Mouse (Mus musculus) neural tube, embryonic 11.5 days (tissue): ENCODE data around the gene Retreg3. TPM values are rescaled to one million over a fixed set of nuclear protein-coding genes. Genes with fewer than 3 reads are reported as not detected.

Experiments used
- ATAC-seq: fragments of 200-750 bp; cut with Nextera tagmentation; 2 replicates; pipeline ENCODE4 v1.8.0; 2017; ENCODE audit warnings: moderate number of reproducible peaks, mild to moderate bottlenecking, moderate TSS enrichment, moderate library complexity; ENCODE audit not compliant: insufficient read depth, low FRiP score, low TSS enrichment
- DNase-seq: peaks from one replicate; pipeline ENCODE4 v3.0.0-alpha.2; 2015; ENCODE audit warnings: low spot score
- H3K27ac ChIP-seq: fragments of 300-500 bp; sonication (generic); 2 replicates; pipeline ENCODE4 v1.5.1; 2014; ENCODE audit warnings: low read depth, mild to moderate bottlenecking, low read length
- H3K27me3 ChIP-seq: fragments of 300-500 bp; sonication (generic); 2 replicates; pipeline ENCODE4 v1.6.1; 2014; ENCODE audit warnings: mild to moderate bottlenecking, low read length, mixed read lengths; ENCODE audit not compliant: control insufficient read depth, insufficient read depth
- H3K36me3 ChIP-seq: fragments of 300-500 bp; sonication (generic); 2 replicates; pipeline ENCODE4 v1.6.1; 2014; ENCODE audit warnings: mild to moderate bottlenecking, low read length, moderate library complexity, mixed read lengths; ENCODE audit not compliant: control insufficient read depth, insufficient read depth
- H3K4me1 ChIP-seq: fragments of 300-500 bp; sonication (generic); 2 replicates; pipeline ENCODE4 v1.6.1; 2014; ENCODE audit warnings: low read length, mixed read lengths; ENCODE audit not compliant: control insufficient read depth, insufficient read depth
- H3K4me2 ChIP-seq: fragments of 300-500 bp; sonication (generic); 2 replicates; pipeline ENCODE4 v1.6.1; 2014; ENCODE audit warnings: low read depth, mild to moderate bottlenecking, moderate library complexity
- H3K4me3 ChIP-seq: fragments of 300-500 bp; sonication (generic); 2 replicates; pipeline ENCODE4 v1.5.1; 2014; ENCODE audit warnings: low read depth, low read length
- H3K9ac ChIP-seq: fragments of 300-500 bp; sonication (generic); 2 replicates; pipeline ENCODE4 v1.6.1; 2014; ENCODE audit warnings: mild to moderate bottlenecking, low read length
- H3K9me3 ChIP-seq: fragments of 300-500 bp; sonication (generic); 2 replicates; pipeline ENCODE4 v1.6.1; 2016; ENCODE audit warnings: low read length; ENCODE audit not compliant: control insufficient read depth
- WGBS: fragments of 180-500 bp; shearing (Covaris S2); extraction: QIAGEN DNeasy Blood & Tissue Kit; methylation state at CpG from one replicate; pipeline ENCODE4 v1.1.7; 2014; 5-methylcytosine and 5-hydroxymethylcytosine counted together
- polyA plus RNA-seq: library from polyadenylated mRNA; unstranded; fragments of >200 nt; fragmentation: Nextera tagmentation; extraction: Ambion mirVana; gene quantifications from 2 replicates; pipeline ENCODE4 v1.2.1, GENCODE M21; 2014

Retreg3 gene
- polyA plus RNA-seq, 1 experiment from 2014 or later, result 14.4 TPM

- WGBS, result 91% methylated on average over 1 of the region's 1 CpGs
- DNase-seq (no peak), ATAC-seq (no peak)
- Histone ChIP-seq H3K27ac (no peak overlapping the region), H3K4me3 (no peak overlapping the region), H3K4me2 (no peak overlapping the region), H3K9ac (no peak overlapping the region), H3K4me1 (peaks cover 22% of the 10 kb centered on the region), H3K9me3 (no peaks in the 10 kb centered on the region), H3K36me3 (peaks cover 16% of the 10 kb centered on the region), H3K27me3 (no peaks in the 10 kb centered on the region)
These were observed 29.8 kb downstream of the Retreg3 start for GRCm38 (mm10) chr11:101089931-101090330.

DNA sequence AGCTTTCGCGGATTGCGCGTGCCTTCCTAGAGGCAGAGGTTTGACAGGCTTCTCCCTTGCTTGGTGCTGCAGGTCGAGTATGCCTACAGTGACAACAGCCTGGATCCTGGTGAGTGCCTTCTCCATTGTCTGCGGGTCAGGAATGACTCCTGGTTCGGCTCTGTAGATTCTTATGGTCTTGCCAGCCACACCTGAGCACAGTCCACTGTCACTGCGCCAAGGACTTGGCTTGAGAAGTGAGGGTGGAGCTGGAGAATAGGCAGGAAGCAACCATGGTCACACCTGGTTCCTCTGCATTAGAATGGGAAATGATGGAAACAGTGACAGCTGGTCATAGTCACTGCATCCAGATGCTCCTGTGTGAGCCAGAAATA, 32.0 kb downstream of the Retreg3 start:
- Histone ChIP-seq H3K4me1 (peaks cover 25% of the 10 kb centered on the region), H3K4me2 (peak overlapping the region; percentile 71), H3K36me3 (peaks cover 16% of the 10 kb centered on the region), H3K4me3 (peak overlapping the region; percentile 67), H3K27me3 (no peaks in the 10 kb centered on the region), H3K9ac (peak overlapping the region; percentile 63), H3K9me3 (no peaks in the 10 kb centered on the region), H3K27ac (0 out of 2 replicates have a peak overlapping the region, but pooled peaks have one; percentile 72)
- ATAC-seq (peak; percentile 2; the same call in 1 of the 2 replicates), DNase-seq (no peak)
- WGBS, result 8% methylated on average over 8 of the region's 8 CpGs

DNA sequence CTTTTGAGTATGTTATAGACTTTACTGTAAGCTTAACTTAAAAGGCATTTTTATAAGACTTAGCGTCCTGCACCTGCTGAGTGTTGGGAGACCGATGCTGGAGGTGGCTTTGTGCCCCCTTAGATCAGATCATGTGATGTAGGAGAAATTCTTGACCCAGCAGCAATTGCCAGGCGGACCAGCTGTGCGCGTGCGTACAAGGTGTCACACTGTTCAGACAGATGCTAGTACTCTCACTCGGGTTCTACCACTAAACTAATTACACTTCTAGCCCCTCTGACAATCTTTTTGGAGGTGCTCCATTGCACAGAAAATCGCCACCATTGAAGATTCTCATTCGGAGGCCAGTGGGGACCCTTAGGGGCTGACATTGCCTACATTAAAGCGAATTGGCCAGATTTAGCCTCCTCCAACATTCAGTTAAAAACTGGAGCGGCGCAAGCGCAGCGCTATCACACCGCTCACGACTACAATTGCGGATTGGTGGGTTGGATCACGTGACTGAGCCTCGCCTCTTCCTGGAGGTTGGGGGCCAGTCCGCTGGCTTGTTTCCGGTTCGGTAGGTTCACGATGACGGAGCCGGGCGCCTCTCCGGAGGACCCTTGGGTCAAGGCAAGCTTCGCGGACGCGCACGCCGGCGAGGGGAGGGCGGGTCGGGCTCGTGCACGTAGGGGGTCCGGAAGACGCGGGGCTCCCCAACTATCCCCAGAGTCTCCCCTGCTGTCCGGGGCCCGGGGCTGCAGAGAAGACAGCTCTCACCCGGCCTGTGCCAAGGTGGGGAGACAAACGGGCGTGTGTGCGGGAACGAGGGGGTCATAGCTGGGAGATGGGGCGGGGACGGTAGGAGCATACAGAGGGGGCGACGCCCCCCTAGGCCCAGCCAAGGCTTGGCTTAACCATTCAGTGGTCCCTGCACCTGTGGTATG, 32.7 kb downstream of the Retreg3 start, which contains the start of gene Mlx:
TSS of gene Mlx (plus strand) at position 522 of the 926 bp plus-strand sequence.
- Histone ChIP-seq H3K4me1 (peaks cover 25% of the 10 kb centered on the region), H3K27me3 (no peaks in the 10 kb centered on the region), H3K36me3 (peaks cover 16% of the 10 kb centered on the region), H3K27ac (peak within 1 kb of the TSS; percentile 72; the same call in 1 of the 2 replicates), H3K4me2 (peak within 1 kb of the TSS; percentile 71), H3K9ac (peak within 1 kb of the TSS; percentile 63), H3K4me3 (peak within 1 kb of the TSS; percentile 67), H3K9me3 (no peaks in the 10 kb centered on the region)
- 2% methylated on average over 52 of the region's 52 CpGs for WGBS
- DNase-seq, result peak; percentile 92
- peak; percentile 74 for ATAC-seq

DNA sequence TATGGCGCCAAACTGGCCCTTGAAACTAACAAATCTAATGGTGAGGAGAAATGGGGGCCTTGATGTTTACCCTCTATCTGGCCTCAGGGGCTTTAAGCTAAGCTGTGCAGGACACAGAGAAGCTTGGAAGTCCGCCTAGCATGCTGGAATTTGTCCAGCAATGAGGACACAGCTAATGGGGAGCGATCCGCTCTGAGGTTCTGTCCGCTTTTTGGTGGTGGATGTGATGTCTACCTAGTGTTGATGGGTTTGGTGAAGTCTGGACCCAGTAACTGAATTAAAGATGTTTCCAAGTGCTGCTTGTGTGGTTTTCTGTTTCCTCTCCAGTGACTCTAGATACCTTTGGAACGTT, 33.4 kb downstream of the Retreg3 start:
- Histone ChIP-seq H3K4me1 (peaks cover 25% of the 10 kb centered on the region), H3K27me3 (peaks cover under 1% of the 10 kb centered on the region), H3K4me3 (peak overlapping the region; percentile 67; the same call in 1 of the 2 replicates), H3K36me3 (peaks cover 11% of the 10 kb centered on the region), H3K9me3 (no peaks in the 10 kb centered on the region), H3K4me2 (peak overlapping the region; percentile 71), H3K9ac (no peak overlapping the region), H3K27ac (0 out of 2 replicates have a peak overlapping the region, but pooled peaks have one; percentile 72)
- no peak for DNase-seq
- 87% methylated on average over 6 of the region's 6 CpGs for WGBS
- ATAC-seq, result no peak

GRCm38 (mm10) chr11:101085617-101086322, 33.9 kb downstream of the Retreg3 start:
- Histone ChIP-seq H3K27me3 (peaks cover 5% of the 10 kb centered on the region), H3K4me1 (peaks cover 25% of the 10 kb centered on the region), H3K9ac (no peak overlapping the region), H3K9me3 (no peaks in the 10 kb centered on the region), H3K4me2 (no peak overlapping the region), H3K36me3 (peaks cover 7% of the 10 kb centered on the region), H3K27ac (no peak overlapping the region), H3K4me3 (no peak overlapping the region)
- DNase-seq (no peak), ATAC-seq (no peak)
- 94% methylated on average over 18 of the region's 18 CpGs for WGBS

DNA sequence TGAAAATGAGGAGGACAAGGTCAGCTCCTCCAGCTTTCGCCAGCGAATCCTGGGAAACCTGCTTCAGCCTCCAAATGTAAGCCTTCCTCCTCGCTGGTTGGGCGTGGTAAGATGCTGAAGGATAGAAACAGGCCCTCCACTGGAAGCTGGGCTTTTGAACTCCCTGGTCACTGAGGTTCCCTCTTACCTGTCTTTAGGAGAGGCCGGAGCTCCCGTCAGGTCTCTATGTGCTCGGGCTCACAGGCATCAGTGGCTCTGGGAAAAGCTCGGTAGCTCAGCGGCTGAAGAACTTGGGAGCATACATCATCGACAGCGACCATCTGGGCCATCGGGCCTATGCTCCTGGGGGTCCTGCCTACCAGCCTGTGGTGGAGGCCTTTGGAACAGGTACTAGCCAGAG, 34.9 kb downstream of the Retreg3 start:
- H3K9me3 ChIP-seq, result no peaks in the 10 kb centered on the region
- H3K36me3 ChIP-seq, result 0 out of 2 replicates have a peak, but pooled peaks cover under 1% of the 10 kb centered on the region
- H3K4me3 ChIP-seq, result no peak overlapping the region
- DNase-seq (no peak), ATAC-seq (no peak)
- no peak overlapping the region for H3K4me2 ChIP-seq
- H3K27ac ChIP-seq, result no peak overlapping the region
- H3K27me3 ChIP-seq, result peaks cover 15% of the 10 kb centered on the region
- no peak overlapping the region for H3K9ac ChIP-seq
- peaks cover 25% of the 10 kb centered on the region for H3K4me1 ChIP-seq
- WGBS, result 93% methylated on average over 12 of the region's 12 CpGs

DNA sequence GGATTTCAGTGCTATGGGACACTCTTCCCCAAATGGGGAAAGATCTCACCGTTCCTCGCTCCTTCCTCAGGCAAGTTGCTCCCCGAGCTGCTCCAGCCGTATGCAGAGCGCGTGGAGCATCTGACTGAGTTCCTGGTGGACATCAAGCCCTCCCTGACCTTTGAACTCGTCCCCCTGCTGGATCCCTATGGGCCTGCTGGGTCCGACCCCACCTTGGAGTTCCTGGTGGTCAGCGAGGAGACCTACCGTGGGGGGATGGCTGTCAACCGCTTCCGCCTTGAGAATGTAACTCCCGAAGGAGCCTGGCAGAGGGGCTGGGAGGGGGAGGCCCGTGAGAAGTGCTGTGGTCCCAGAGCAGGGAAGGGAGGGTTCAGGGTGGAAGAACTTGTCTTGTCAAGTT, 35.4 kb downstream of the Retreg3 start:
- WGBS, result 85% methylated on average over 14 of the region's 14 CpGs
- Histone ChIP-seq H3K4me2 (no peak overlapping the region), H3K36me3 (no peaks in the 10 kb centered on the region), H3K9ac (no peak overlapping the region), H3K4me1 (peaks cover 25% of the 10 kb centered on the region), H3K4me3 (no peak overlapping the region), H3K27ac (no peak overlapping the region), H3K9me3 (no peaks in the 10 kb centered on the region), H3K27me3 (peaks cover 21% of the 10 kb centered on the region)
- DNase-seq (no peak), ATAC-seq (no peak)

- Histone ChIP-seq H3K4me3 (peak overlapping the region; percentile 85), H3K36me3 (no peaks in the 10 kb centered on the region), H3K27ac (peak overlapping the region; percentile 87), H3K4me1 (peaks cover 25% of the 10 kb centered on the region), H3K9me3 (no peaks in the 10 kb centered on the region), H3K4me2 (peak overlapping the region; percentile 98), H3K27me3 (peaks cover 31% of the 10 kb centered on the region), H3K9ac (peak overlapping the region; percentile 89)
- ATAC-seq (0 out of 2 replicates have a peak, but pooled peaks have one; percentile 9), DNase-seq (no peak)
- WGBS, result 37% methylated on average over 19 of the region's 19 CpGs
These were observed 36.5 kb downstream of the Retreg3 start for GRCm38 (mm10) chr11:101083083-101083697.
